Mouse (Mus musculus) hindbrain, embryonic 14.5 days (tissue): ENCODE results near the gene Ptpro. TPM values are rescaled to one million over a fixed set of nuclear protein-coding genes. Genes with fewer than 3 reads are reported as not detected.

Source experiments
- ATAC-seq: fragments of 200-750 bp; cut with Nextera tagmentation; 2 replicates; pipeline ENCODE4 v1.8.0; 2017; ENCODE audit warnings: moderate number of reproducible peaks, mild to moderate bottlenecking, moderate TSS enrichment, moderate library complexity; ENCODE audit not compliant: low FRiP score
- DNase-seq: peaks from one replicate; pipeline ENCODE4 v3.0.0-alpha.2; 2015; ENCODE audit warnings: low spot score
- H3K27ac ChIP-seq: fragments of 300-500 bp; sonication (generic); 2 replicates; pipeline ENCODE4 v1.5.1; 2014; ENCODE audit warnings: mild to moderate bottlenecking, moderate library complexity
- H3K27me3 ChIP-seq: fragments of 300-500 bp; sonication (generic); 2 replicates; pipeline ENCODE4 v1.6.1; 2014; ENCODE audit warnings: mild to moderate bottlenecking, low read length, mixed read lengths; ENCODE audit not compliant: control insufficient read depth, insufficient read depth
- H3K36me3 ChIP-seq: fragments of 300-500 bp; sonication (generic); replicated peaks from 2 replicates; pipeline ENCODE4 v1.6.1; 2014; ENCODE audit not compliant: control insufficient read depth, insufficient read depth
- H3K4me1 ChIP-seq: fragments of 300-500 bp; sonication (generic); replicated peaks from 2 replicates; pipeline ENCODE4 v1.6.1; 2014; ENCODE audit warnings: antibody characterized with exemption, low read length, mixed read lengths; ENCODE audit not compliant: control insufficient read depth, insufficient read depth
- H3K4me2 ChIP-seq: fragments of 300-500 bp; sonication (generic); replicated peaks from 2 replicates; pipeline ENCODE4 v1.6.1; 2014; ENCODE audit warnings: mild to moderate bottlenecking, moderate library complexity
- H3K4me3 ChIP-seq: fragments of 300-500 bp; sonication (generic); replicated peaks from 2 replicates; pipeline ENCODE4 v1.5.1; 2014; ENCODE audit warnings: mild to moderate bottlenecking, low read length
- H3K9ac ChIP-seq: fragments of 300-500 bp; sonication (generic); 2 replicates; pipeline ENCODE4 v1.6.1; 2014
- H3K9me3 ChIP-seq: fragments of 300-500 bp; sonication (generic); 2 replicates; pipeline ENCODE4 v1.6.1; 2016; ENCODE audit warnings: low read length; ENCODE audit not compliant: control insufficient read depth
- WGBS: fragments of 180-500 bp; shearing (Covaris S2); extraction: QIAGEN DNeasy Blood & Tissue Kit; methylation state at CpG from one replicate; pipeline ENCODE4 v1.1.7; 2014; 5-methylcytosine and 5-hydroxymethylcytosine counted together
- polyA plus RNA-seq: library from polyadenylated mRNA; unstranded; fragments of >200 nt; fragmentation: Nextera tagmentation; extraction: Ambion mirVana; gene quantifications from 2 replicates; pipeline ENCODE4 v1.2.1, GENCODE M21; 2014

Gene Ptpro
- polyA plus RNA-seq, 1 experiment from 2014 or later, result 54.6 TPM

GRCm38 (mm10) chr6:137360166-137360565, 108.0 kb downstream of the Ptpro start:
- DNase-seq, result no peak
- no peaks in the 10 kb centered on the region for H3K9me3 ChIP-seq
- no peak for ATAC-seq
- H3K4me1 ChIP-seq, result peaks cover 7% of the 10 kb centered on the region; the same call in 1 of the 2 replicates
- H3K4me3 ChIP-seq, result no peak overlapping the region
- no peak overlapping the region for H3K9ac ChIP-seq
- H3K27me3 ChIP-seq, result no peaks in the 10 kb centered on the region
- no peak overlapping the region for H3K4me2 ChIP-seq
- 83% methylated on average over 7 of the region's 7 CpGs for WGBS
- no peak overlapping the region for H3K27ac ChIP-seq
- H3K36me3 ChIP-seq, result no peaks in the 10 kb centered on the region

DNA sequence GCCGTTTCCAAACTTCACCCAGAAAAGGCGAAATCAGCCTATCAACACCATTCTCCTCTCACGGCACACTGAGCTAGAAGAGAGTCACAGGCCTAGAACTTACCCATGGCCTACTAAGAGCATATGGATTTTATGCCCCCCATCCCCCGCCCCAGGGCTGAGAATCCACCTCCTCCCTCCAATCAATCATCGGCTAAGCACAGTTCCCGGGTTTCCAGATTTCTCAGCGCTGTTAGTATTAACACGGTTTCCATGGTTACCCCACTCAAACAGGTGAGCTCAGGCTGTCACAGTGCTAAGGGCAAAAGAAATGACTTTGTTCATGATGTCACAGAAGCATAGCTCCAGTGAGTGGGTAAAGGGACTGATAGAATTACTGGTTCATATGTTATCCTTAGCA, 110.1 kb downstream of the Ptpro start:
- ATAC-seq (peak; percentile 71; the same call in 1 of the 2 replicates), DNase-seq (peak; percentile 60)
- WGBS, result 56% methylated on average over 8 of the region's 8 CpGs
- Histone ChIP-seq H3K4me3 (no peak overlapping the region), H3K27ac (no peak overlapping the region), H3K4me1 (peaks cover 7% of the 10 kb centered on the region; the same call in 1 of the 2 replicates), H3K9me3 (no peaks in the 10 kb centered on the region), H3K27me3 (no peaks in the 10 kb centered on the region), H3K9ac (no peak overlapping the region), H3K4me2 (no peak overlapping the region), H3K36me3 (no peaks in the 10 kb centered on the region)

- no peak overlapping the region for H3K4me3 ChIP-seq
- H3K36me3 ChIP-seq, result no peaks in the 10 kb centered on the region
- peaks cover 7% of the 10 kb centered on the region; the same call in 1 of the 2 replicates for H3K4me1 ChIP-seq
- peak; percentile 70; the same call in 1 of the 2 replicates for ATAC-seq
- peak; percentile 68 for DNase-seq
- no peaks in the 10 kb centered on the region for H3K27me3 ChIP-seq
- 0 out of 2 replicates have a peak overlapping the region, but pooled peaks have one; percentile 1 for H3K27ac ChIP-seq
- H3K9me3 ChIP-seq, result no peaks in the 10 kb centered on the region
- 58% methylated on average over 5 of the region's 5 CpGs for WGBS
- H3K9ac ChIP-seq, result no peak overlapping the region
- H3K4me2 ChIP-seq, result no peak overlapping the region
Observed at GRCm38 (mm10) chr6:137364681-137365080, 112.6 kb downstream of the Ptpro start.

DNA sequence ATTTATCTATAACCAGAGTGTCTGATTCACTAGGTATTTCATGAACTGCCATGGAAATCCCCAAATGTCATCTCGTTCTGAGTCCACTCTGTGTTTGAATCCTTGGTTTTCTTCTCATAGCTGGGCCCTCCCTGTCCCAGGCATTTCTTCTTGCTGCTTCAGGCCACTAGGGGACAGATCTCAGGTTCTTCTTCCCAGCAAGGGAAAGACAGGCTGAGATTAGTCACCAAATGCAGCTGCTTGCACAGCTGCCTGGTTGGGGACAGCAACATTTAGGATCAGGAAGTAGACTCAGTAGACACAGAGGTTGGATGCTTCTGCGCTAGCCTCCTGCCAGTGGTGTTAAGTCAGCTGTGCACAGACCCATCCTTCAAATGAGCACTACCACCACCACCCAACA, 113.5 kb downstream of the Ptpro start:
- 86% methylated on average over 2 of the region's 2 CpGs for WGBS

GRCm38 (mm10) chr6:137370745-137371144, 118.6 kb downstream of the Ptpro start:
- no peak overlapping the region for H3K4me2 ChIP-seq
- no peak overlapping the region for H3K9ac ChIP-seq
- ATAC-seq (no peak), DNase-seq (no peak)
- H3K36me3 ChIP-seq, result no peaks in the 10 kb centered on the region
- no peaks in the 10 kb centered on the region for H3K9me3 ChIP-seq
- 59% methylated on average over 8 of the region's 8 CpGs for WGBS
- H3K27me3 ChIP-seq, result no peaks in the 10 kb centered on the region
- H3K4me3 ChIP-seq, result no peak overlapping the region
- 0 out of 2 replicates have a peak, but pooled peaks cover 2% of the 10 kb centered on the region for H3K4me1 ChIP-seq
- no peak overlapping the region for H3K27ac ChIP-seq

More for the DNA sequence above, 113.5 kb downstream of the Ptpro start:
- Histone ChIP-seq H3K27ac (no peak overlapping the region), H3K4me1 (peaks cover 7% of the 10 kb centered on the region; the same call in 1 of the 2 replicates), H3K27me3 (no peaks in the 10 kb centered on the region), H3K4me2 (no peak overlapping the region), H3K9me3 (no peaks in the 10 kb centered on the region), H3K9ac (no peak overlapping the region), H3K36me3 (no peaks in the 10 kb centered on the region), H3K4me3 (no peak overlapping the region)
- no peak for ATAC-seq
- DNase-seq, result no peak

GRCm38 (mm10) chr6:137371455-137371854, 119.3 kb downstream of the Ptpro start:
- no peak overlapping the region for H3K27ac ChIP-seq
- no peaks in the 10 kb centered on the region for H3K27me3 ChIP-seq

DNA sequence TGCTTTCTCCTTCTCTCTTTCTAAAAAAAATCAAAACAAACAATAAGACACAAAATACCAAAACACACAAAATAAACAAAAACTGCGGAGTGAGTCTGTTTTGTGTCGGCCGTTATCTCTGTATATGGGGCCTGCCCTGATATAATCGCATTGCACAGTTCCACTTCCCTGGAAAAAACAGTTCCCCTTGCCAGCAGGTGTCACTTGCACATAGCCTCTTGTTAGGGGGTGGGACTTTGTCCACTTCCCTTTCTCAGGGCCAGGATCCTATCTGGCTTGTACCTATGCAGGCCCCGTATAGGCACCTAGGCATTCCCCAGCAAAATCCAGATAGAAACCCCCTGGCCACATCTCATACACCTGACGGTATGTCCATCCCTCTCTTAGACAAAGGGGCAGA, 121.8 kb downstream of the Ptpro start:
- Histone ChIP-seq H3K27me3 (no peaks in the 10 kb centered on the region), H3K4me2 (no peak overlapping the region), H3K36me3 (peaks cover under 1% of the 10 kb centered on the region; the same call in 1 of the 2 replicates), H3K9me3 (no peaks in the 10 kb centered on the region), H3K27ac (no peak overlapping the region), H3K9ac (no peak overlapping the region), H3K4me3 (no peak overlapping the region), H3K4me1 (0 out of 2 replicates have a peak, but pooled peaks cover 2% of the 10 kb centered on the region)
- ATAC-seq (no peak), DNase-seq (no peak)
- 92% methylated on average over 6 of the region's 6 CpGs for WGBS

More at GRCm38 (mm10) chr6:137371455-137371854, 119.3 kb downstream of the Ptpro start:
- 0 out of 2 replicates have a peak, but pooled peaks cover 2% of the 10 kb centered on the region for H3K4me1 ChIP-seq
- no peak overlapping the region for H3K9ac ChIP-seq
- no peak overlapping the region for H3K4me3 ChIP-seq
- DNase-seq (no peak), ATAC-seq (no peak)
- WGBS, result 63% methylated on average over 6 of the region's 6 CpGs
- H3K36me3 ChIP-seq, result no peaks in the 10 kb centered on the region
- no peaks in the 10 kb centered on the region for H3K9me3 ChIP-seq
- H3K4me2 ChIP-seq, result no peak overlapping the region

GRCm38 (mm10) chr6:137382546-137382945, 130.4 kb downstream of the Ptpro start:
- H3K4me2 ChIP-seq, result no peak overlapping the region
- ATAC-seq, result no peak
- no peak for DNase-seq

DNA sequence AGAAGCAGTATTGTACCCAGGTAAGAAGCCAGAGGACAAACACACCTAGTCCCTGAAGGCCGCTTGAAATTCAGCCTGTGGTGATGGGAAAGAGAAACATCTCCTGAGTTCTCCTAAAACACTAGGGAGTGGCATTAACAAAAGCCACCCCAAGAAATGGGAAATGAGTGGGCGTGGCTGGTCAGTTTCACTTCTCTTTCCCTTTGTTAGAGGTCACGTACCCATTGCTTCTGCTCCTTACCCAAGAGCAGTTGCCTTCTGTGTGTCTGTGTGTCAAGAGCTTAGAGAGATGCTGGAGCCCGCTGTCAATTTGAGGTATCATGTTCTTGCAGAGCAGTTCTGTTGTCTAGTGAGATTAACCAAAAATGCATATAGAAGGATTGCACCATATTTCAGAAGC, 134.2 kb downstream of the Ptpro start:
- H3K4me2 ChIP-seq, result no peak overlapping the region
- no peaks in the 10 kb centered on the region for H3K27me3 ChIP-seq
- no peak for DNase-seq
- H3K27ac ChIP-seq, result no peak overlapping the region
- H3K36me3 ChIP-seq, result peaks cover 16% of the 10 kb centered on the region
- H3K9ac ChIP-seq, result no peak overlapping the region
- H3K9me3 ChIP-seq, result no peaks in the 10 kb centered on the region
- no peak for ATAC-seq
- H3K4me1 ChIP-seq, result no peaks in the 10 kb centered on the region; the same call in 1 of the 2 replicates
- WGBS, result 88% methylated on average over 4 of the region's 4 CpGs
- no peak overlapping the region for H3K4me3 ChIP-seq

More at GRCm38 (mm10) chr6:137382546-137382945, 130.4 kb downstream of the Ptpro start:
- H3K36me3 ChIP-seq, result peaks cover 25% of the 10 kb centered on the region
- H3K27me3 ChIP-seq, result no peaks in the 10 kb centered on the region
- H3K27ac ChIP-seq, result no peak overlapping the region
- 42% methylated on average over 9 of the region's 9 CpGs for WGBS
- no peak overlapping the region for H3K9ac ChIP-seq
- H3K4me1 ChIP-seq, result no peaks in the 10 kb centered on the region; the same call in 1 of the 2 replicates
- no peak overlapping the region for H3K4me3 ChIP-seq
- no peaks in the 10 kb centered on the region for H3K9me3 ChIP-seq
